Mouse (Mus musculus): Measurements from ENCODE around the gene Rpl22.

- TF ChIP-seq CTCF (IDR thresholded peaks at IDR 0.05; ENCODE audit: extremely low read depth, insufficient read depth, low read length), result peak; percentile 72
- no peak for TF ChIP-seq POLR2A (IDR thresholded peaks at IDR 0.05; ENCODE audit: extremely low read depth, insufficient read depth, low read length)
These were observed 17.8 kb downstream of the Rpl22 start for GRCm38 (mm10) chr4:152343296-152343695.

All from cortical plate, adult 2 months (tissue).